Mouse (Mus musculus) embryo, embryonic 10 days (tissue): ENCODE data around the gene Spdya.
"Not testable (repeated sequence)": the region's sequence is repeated elsewhere in the genome, so short reads cannot be mapped to it uniquely, and the experiment has no call there.

ENCODE experiments used
- DNase-seq: peaks from one replicate; pipeline ENCODE4 v3.0.0-alpha.2; 2015; ENCODE audit warnings: low spot score

Spdya gene

DNA sequence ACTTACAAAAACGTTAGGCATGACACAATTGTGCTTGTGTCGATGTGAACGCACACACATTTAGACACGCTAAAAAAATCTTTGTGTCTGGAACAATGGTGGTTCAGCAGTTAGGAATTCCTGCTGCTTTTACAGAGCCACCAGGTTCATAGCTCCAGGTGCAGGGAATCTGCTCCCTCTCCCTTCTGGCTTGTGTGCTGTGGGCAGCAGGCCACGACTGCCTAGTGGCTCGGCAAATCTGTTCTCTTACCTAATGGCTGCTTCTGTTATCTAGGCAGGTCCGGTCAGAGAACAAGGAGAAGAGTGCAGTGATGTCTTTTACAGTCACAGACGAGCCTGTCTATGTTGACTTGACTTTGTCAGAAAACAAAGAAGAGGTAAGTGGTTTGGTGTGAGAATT is 81.5 kb downstream of the Spdya start:
- no peak for DNase-seq

- no peak for DNase-seq
These were observed 84.9 kb downstream of the Spdya start for GRCm38 (mm10) chr17:71636786-71637185.

- no peak for DNase-seq
These were observed 85.9 kb downstream of the Spdya start for GRCm38 (mm10) chr17:71637750-71638265.

- DNase-seq, result not testable (repeated sequence)
These were observed 87.2 kb downstream of the Spdya start for GRCm38 (mm10) chr17:71639056-71639455.
